Mouse (Mus musculus) embryonic fibroblast, embryonic 13.5 days (primary cell): ENCODE data around the gene 3110040M04Rik.

ENCODE experiments used
- CTCF ChIP-seq: IDR thresholded peaks from 2 replicates; pipeline ENCODE4 v1.5.1; 2011; ENCODE audit warnings: mild to moderate bottlenecking, control low read depth, low read length, moderate library complexity, borderline replicate concordance; ENCODE audit not compliant: insufficient read depth
- POLR2A ChIP-seq: IDR thresholded peaks from 2 replicates; pipeline ENCODE4 v1.6.1; 2011; ENCODE audit warnings: low read depth, mild to moderate bottlenecking, control low read depth, low read length, moderate library complexity

DNA sequence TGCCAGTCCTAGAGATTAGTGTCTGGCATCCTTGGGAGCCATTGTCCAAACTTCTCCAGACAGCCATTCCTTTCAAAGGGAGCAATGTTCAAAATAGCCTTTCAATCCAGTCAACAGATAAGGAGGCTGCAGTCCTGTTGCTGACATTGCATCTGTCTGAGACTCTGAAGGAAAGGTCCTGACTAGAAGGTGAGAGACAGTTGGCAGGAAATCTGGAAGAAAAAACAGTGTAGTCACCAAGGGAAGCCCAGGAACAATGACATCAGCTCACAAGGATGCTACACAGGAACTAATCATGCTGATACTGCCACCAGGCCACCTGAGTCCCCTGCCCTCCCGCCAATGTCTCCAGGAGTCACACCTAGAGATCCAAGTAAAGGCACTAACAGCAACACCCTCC lies 19.5 kb downstream of the 3110040M04Rik start:
- no peak for TF ChIP-seq CTCF
- no peak for TF ChIP-seq POLR2A
